Mouse (Mus musculus) bone marrow, adult 2 months (tissue): ENCODE results near the gene Ntn1. TPM values are rescaled to one million over a fixed set of nuclear protein-coding genes. Genes with fewer than 3 reads are reported as not detected.
A peak's percentile ranks its signal among the peaks of the same experiment; 100 is the strongest.

ENCODE experiments used
- H3K27ac ChIP-seq: fragments of 200-500 bp; 2 replicates; pipeline ENCODE4 v1.5.1; 2012; ENCODE audit warnings: low read depth, mild to moderate bottlenecking, control low read depth, inconsistent platforms, low read length; ENCODE audit not compliant: control insufficient read depth, poor library complexity, insufficient read depth
- H3K4me1 ChIP-seq: fragments of 200-500 bp; 2 replicates; pipeline ENCODE4 v1.6.1; 2011; ENCODE audit warnings: low read length; ENCODE audit not compliant: control insufficient read depth, insufficient read depth
- H3K4me3 ChIP-seq: fragments of 200-500 bp; replicated peaks from 2 replicates; pipeline ENCODE3; 2011; ENCODE audit warnings: mild to moderate bottlenecking, low read depth, low read length, control low read depth; ENCODE audit not compliant: control insufficient read depth
- CTCF ChIP-seq: fragments of 200-500 bp; IDR thresholded peaks from 2 replicates; pipeline ENCODE4 v1.5.1; 2011; ENCODE audit warnings: low read length, control low read depth; ENCODE audit not compliant: control insufficient read depth, insufficient read depth
- POLR2A ChIP-seq: fragments of 200-500 bp; IDR thresholded peaks from 2 replicates; pipeline ENCODE4 v1.6.1; 2011; ENCODE audit warnings: low read depth, mild to moderate bottlenecking, control low read depth, low read length, borderline replicate concordance; ENCODE audit not compliant: control insufficient read depth
- WGBS: fragments of 180-500 bp; shearing (Covaris S2); methylation state at CpG from one replicate; pipeline ENCODE4 v1.1.7; 2018; 5-methylcytosine and 5-hydroxymethylcytosine counted together
- polyA plus RNA-seq: library from polyadenylated mRNA; stranded (reverse); fragments of >200 nt; gene quantifications from 2 replicates; pipeline ENCODE4 v1.2.4, GENCODE M21; 2011; ENCODE audit warnings: low replicate concordance; ENCODE audit not compliant: missing spikeins, insufficient read depth, insufficient read length

The Ntn1 gene
- 0.72 TPM in 1 of 2 replicates, not detected in the other for polyA plus RNA-seq

GRCm38 (mm10) chr11:68400727-68401219 lies at the start of gene Ntn1:
Gene Ntn1 (minus strand): TSS chr11:68400823.
- no peaks in the 10 kb centered on the region for H3K4me1 ChIP-seq
- no peak within 1 kb of the TSS for H3K27ac ChIP-seq
- 18% methylated on average over 11 of the region's 11 CpGs for WGBS
- no peak for TF ChIP-seq CTCF
- no peak for TF ChIP-seq POLR2A
- no peak within 1 kb of the TSS for H3K4me3 ChIP-seq

GRCm38 (mm10) chr11:68448356-68448755 lies 47.7 kb upstream of the Ntn1 start:
- 75% methylated on average over 7 of the region's 7 CpGs for WGBS
- Histone ChIP-seq H3K4me1 (peaks cover 12% of the 10 kb centered on the region), H3K27ac (no peak overlapping the region), H3K4me3 (no peak overlapping the region)
- TF ChIP-seq POLR2A (no peak), CTCF (no peak)

DNA sequence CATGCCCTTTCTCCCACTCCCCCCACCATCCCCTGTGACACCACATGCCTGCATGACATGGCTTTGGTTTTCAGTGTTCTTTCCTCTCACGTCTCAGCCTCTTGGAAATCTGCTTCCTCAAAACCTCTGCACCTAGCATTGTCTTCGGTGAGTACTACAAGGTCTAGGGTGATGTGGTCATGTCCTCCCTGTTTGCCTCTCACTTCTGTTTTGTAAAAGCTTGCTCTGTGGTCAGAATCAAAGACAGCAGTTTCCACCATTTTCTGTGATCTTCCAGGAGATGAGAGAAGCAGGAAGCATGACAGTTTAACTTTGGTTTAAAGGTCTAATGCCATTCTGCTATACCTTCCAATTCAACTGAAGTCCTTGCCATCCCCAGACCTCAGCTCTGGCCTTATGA lies 46.6 kb upstream of the Ntn1 start:
- Histone ChIP-seq H3K4me3 (no peak overlapping the region), H3K4me1 (peaks cover 15% of the 10 kb centered on the region), H3K27ac (no peak overlapping the region; the same call in 1 of the 2 replicates)
- TF ChIP-seq POLR2A = no peak
- TF ChIP-seq CTCF = no peak
- 22% methylated on average over 2 of the region's 2 CpGs for WGBS

DNA sequence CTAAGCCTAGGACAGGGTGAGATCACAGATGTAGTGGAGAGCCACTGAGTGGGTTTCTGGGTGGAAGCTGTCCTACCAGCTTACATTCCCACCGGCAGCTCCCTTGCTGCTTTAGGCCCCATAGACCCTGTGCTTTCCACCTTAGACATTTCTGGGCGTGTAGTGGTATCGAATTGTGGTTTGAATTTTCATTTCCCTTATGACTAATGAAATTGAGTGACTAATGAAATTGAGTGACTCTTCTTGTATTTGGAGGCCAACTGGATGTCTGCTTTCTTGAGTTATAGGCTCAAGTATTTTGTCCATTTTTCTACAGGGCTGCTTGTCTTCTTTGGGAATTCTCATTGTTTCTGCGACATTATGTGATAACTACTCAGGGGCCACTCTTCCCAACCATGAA lies 45.9 kb upstream of the Ntn1 start:
- 67% methylated on average over 4 of the region's 4 CpGs for WGBS
- H3K4me3 ChIP-seq = no peak overlapping the region
- H3K4me1 ChIP-seq = peaks cover 17% of the 10 kb centered on the region
- no peak for TF ChIP-seq CTCF
- TF ChIP-seq POLR2A = no peak
- H3K27ac ChIP-seq = no peak overlapping the region

DNA sequence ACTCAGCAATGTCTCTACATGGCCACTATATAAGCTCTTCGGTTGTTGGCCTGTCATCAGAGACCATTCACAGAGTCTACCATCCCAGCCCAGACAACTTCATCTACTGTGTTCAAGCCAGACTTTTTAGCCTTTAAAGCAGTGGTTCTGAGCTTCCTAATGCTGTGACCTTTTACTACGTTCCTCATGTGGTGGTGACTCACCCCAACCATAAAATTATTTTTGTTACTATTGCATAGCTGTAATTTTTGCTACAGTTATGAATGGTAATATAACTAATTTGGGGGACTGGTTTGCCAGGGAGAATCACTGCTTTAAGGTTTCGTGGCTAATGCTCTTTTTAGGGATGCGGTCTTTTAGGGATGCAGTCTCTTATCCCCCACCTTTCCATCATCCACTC lies 45.3 kb upstream of the Ntn1 start:
- WGBS = 76% methylated on average over 4 of the region's 4 CpGs

GRCm38 (mm10) chr11:68442983-68443638 lies 42.5 kb upstream of the Ntn1 start:
- H3K27ac ChIP-seq = peak overlapping the region; percentile 52

More for the DNA sequence above, 45.3 kb upstream of the Ntn1 start:
- Histone ChIP-seq H3K4me1 (peaks cover 16% of the 10 kb centered on the region), H3K4me3 (no peak overlapping the region), H3K27ac (no peak overlapping the region)
- TF ChIP-seq CTCF (no peak), POLR2A (no peak)

DNA sequence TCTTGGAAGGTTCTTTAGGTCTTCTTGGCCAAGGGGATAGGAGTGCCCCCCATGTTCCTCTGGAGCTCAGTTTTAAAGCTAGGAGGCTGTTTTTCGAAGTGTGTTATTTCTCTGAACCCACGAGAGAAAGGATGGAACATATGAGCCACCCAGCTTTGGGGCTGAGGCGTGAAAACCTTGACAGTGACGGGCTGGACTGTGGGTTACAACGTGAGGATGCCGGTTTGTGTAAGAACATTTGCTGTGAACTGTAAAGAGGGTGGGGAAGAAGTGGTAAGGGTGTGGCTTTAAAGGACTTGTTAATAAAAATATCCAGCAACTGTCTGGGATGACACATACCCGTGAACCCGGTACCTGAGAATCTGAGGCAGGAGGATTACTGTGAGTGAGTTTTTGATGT lies 41.7 kb upstream of the Ntn1 start:
- whole genome bisulfite sequencing = 62% methylated on average over 8 of the region's 8 CpGs
- no peak for TF ChIP-seq POLR2A
- no peak for TF ChIP-seq CTCF
- Histone ChIP-seq H3K4me3 (no peak overlapping the region), H3K4me1 (peaks cover 14% of the 10 kb centered on the region), H3K27ac (peak overlapping the region; percentile 49)

More at GRCm38 (mm10) chr11:68442983-68443638, 42.5 kb upstream of the Ntn1 start:
- H3K4me1 ChIP-seq = peaks cover 14% of the 10 kb centered on the region
- TF ChIP-seq POLR2A = no peak
- TF ChIP-seq CTCF = no peak
- H3K4me3 ChIP-seq = no peak overlapping the region
- 55% methylated on average over 12 of the region's 12 CpGs for WGBS

- WGBS = 36% methylated on average over 5 of the region's 5 CpGs
- peak overlapping the region; percentile 49; the same call in 1 of the 2 replicates for H3K27ac ChIP-seq
- no peak overlapping the region for H3K4me3 ChIP-seq
- peaks cover 14% of the 10 kb centered on the region for H3K4me1 ChIP-seq
- no peak for TF ChIP-seq POLR2A
- TF ChIP-seq CTCF = no peak
Measured at GRCm38 (mm10) chr11:68440965-68441364, 40.3 kb upstream of the Ntn1 start.

DNA sequence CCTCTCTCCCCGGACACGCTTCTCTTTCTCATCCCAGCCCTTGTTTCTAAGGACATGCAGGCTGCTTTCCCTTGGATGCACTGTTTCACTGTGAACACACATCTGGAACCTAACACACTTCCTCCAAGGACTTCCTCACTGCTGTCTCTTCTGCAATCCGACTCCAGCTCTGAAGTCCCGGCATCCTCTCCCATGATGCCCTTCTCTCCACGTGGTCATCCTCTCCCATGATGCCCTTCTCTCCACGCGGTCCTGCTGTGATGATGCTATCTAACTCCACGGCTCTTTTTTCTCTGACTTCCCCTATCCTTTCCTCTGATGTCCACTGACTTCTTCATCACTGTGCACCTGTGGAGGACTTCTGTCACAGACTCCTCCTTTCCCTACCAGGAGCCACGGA lies 39.5 kb upstream of the Ntn1 start:
- TF ChIP-seq POLR2A (no peak), CTCF (no peak)
- 58% methylated on average over 9 of the region's 9 CpGs for WGBS
- Histone ChIP-seq H3K4me1 (peaks cover 14% of the 10 kb centered on the region), H3K4me3 (no peak overlapping the region), H3K27ac (peak overlapping the region; percentile 61; the same call in 1 of the 2 replicates)
